Mouse (Mus musculus) embryo, embryonic 11 days (tissue): ENCODE measurements at regions not wholly inside any gene's neighbourhood (a gene's known extent, or its start where the extent isn't known, plus 50 kb on each side); places are given as distances from the start of the nearest gene placed in this dataset.
A peak's percentile ranks its signal among the peaks of the same experiment; 100 is the strongest.

ENCODE experiments used
- DNase-seq: peaks from one replicate; pipeline ENCODE4 v3.0.0-alpha.2; 2015

DNA sequence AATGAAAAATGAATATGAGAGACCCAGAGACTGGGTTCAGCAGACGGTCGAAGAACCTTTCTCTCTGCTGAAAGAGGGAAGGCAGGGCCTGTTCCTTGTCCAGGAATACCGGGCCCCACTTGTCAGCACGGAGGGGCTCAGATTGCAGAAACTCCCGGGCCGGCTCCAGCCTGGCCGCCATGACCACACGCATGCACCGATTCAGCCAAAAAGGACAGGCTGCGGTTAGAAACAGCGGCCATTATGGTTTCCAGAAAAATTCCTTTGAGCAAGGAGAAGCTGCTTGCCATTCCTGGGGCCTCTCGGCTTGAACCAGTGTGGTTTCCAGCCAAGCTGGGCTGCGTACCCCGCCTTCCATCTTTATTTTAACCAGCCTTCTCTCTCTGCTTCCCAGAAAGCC lies 64.7 kb upstream of the Tnrc6c start:
- DNase-seq, result no peak

GRCm38 (mm10) chr11:117592570-117592969 lies 61.5 kb upstream of the Tnrc6c start:
- no peak for DNase-seq

- no peak for DNase-seq
Observed at GRCm38 (mm10) chr11:117596201-117596600, 57.9 kb upstream of the Tnrc6c start.

- no peak for DNase-seq
Observed at GRCm38 (mm10) chr11:117597754-117598153, 56.3 kb upstream of the Tnrc6c start.

- peak; percentile 76 for DNase-seq
Observed at GRCm38 (mm10) chr11:117598170-117598583, 55.9 kb upstream of the Tnrc6c start.

DNA sequence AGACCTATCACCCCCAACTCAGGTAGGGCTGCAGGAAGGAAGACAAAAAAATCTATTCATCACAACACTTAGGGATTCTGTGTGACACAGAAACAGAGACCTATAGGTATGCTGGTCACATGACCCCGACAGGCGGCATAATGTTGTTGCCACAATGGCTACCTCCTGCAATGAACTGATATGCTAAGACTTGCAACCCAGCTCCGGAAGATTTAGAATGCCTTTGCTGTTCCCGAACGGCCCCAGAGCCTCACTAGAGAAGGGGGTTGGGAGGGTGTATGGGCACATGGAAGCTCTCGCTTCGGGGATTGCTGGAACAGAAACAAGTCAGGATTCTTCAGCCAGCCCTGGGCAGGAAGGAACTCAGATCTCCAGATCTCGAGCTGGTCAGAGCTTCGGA lies 55.5 kb upstream of the Tnrc6c start:
- DNase-seq, result peak; percentile 39

DNA sequence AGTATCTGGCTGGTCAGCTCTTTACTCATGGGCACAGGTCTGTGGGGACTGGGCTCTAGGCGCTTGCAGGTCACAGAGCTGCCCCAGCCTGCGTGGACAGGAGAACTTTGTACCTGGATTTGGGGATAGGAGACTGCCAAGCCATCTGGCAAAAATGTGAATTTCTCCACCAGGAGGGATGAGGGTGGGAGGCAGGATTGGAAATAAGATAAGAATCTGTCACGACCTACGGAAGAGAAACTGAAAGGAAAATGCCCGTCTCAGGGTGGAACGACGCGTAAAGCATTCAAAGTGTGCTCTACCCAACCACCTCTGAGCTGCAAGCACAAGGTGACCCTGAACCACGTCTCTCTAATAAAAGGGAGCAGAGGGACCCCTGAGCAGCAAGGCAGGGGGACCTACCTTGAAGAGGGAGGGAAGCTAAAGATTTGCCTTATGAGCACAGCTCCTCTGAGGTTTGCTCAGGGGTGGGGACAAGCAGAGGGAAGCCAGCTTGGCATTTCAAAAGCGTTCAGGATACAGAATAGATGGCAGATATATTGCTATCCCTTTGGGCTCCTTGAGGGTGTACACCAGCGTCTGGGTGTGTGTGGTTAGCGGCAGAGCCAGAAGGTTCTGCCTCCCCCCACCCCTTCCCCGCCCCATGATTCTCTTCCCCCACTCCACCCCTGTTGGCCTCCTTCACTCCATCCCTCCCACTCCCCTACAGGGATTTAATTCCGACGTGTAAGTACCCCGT lies 54.9 kb upstream of the Tnrc6c start:
- DNase-seq, result peak; percentile 30

DNA sequence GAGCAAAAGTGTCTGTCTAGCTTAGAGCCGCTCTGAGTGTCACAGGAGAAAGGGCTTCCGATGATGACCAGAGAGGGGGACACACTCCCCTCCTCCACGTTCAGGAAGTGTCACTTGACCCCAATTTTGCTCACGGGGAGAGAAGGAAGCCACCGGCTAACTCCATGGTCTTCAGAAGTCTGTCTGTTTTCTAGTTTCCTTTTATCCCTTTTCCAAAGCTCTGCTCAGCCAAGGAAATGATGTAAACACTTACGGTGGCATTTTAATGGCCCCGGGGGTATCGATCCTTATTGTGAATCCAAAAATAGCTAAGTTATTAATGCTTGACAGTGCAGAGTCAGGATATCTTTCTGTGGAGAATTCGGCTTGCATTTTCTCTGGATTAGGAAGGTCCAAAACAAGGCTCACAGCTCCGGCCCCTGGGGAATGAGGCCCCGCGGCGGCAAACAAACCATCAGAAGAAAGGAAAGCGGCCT lies 54.3 kb upstream of the Tnrc6c start:
- no peak for DNase-seq

- peak; percentile 45 for DNase-seq
Observed at GRCm38 (mm10) chr11:117601147-117601546, 52.9 kb upstream of the Tnrc6c start.

DNA sequence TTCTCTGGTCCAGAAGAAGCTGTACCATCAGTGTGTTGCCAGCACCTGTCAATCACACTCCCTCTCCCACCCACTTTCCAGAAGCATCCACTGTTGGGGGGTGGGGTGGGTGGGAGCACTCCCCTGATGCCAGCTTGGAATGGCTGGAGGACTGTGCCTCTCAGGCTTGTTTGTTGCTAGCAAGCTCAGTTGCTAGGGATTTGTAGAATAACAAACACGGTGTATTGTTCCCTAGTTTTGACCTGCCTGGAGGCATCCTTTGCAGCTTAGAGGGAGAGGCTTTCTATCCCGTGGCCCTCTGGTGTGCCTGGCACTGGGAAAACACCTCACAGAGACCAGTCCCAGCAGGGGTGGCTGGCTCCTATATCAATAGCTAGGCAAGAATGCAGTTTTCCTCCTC lies 50.1 kb upstream of the Tnrc6c start:
- DNase-seq, result no peak
